Mouse (Mus musculus) spleen, adult 12 weeks (tissue): ENCODE measurements at regions not wholly inside any gene's neighbourhood (a gene's known extent, or its start where the extent isn't known, plus 50 kb on each side); places are given as distances from the start of the nearest gene placed in this dataset.

Experiments
- DNase-seq: peaks from one replicate; pipeline ENCODE4 v3.0.0; 2022; ENCODE audit warnings: low spot score

DNA sequence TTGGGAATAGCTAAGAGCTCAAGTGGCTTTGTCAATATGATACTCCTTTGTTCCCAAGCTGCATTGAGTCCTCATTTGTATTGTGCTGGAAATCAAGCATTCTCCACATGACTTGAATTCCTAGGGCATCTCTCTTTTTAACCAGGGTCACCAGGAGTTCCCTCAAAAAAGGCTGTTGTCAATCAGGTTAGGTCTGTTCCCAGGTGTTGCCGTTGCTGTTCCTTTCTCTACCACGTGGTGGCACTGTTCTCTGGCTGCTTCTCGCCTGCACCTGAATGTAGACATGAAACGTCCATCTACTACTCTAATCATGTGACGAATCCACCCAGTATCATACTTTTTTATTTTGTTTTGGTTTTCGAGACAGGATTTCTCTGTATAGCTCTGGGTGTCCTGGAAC is 118.3 kb downstream of the S1pr1 start:
- peak; percentile 51 for DNase-seq

DNA sequence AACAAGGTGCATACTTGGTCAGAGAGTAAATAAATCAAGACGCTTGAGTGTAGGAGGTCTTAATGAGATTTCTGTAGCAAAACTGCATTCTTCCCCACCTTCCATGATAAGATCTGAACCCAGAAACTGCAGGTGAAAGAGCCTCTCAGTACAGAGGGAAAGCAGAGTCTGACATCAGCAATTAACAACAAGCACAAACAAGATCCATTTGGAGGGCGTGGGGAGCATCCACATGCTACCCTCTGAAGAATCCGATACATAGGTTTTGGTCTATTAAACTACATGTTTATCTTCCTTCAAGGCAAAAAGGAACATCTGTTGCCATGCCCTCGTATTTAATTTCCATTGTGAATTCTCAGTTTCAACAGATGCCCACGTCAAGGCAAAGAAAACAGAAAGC is 124.2 kb downstream of the S1pr1 start:
- no peak for DNase-seq

DNA sequence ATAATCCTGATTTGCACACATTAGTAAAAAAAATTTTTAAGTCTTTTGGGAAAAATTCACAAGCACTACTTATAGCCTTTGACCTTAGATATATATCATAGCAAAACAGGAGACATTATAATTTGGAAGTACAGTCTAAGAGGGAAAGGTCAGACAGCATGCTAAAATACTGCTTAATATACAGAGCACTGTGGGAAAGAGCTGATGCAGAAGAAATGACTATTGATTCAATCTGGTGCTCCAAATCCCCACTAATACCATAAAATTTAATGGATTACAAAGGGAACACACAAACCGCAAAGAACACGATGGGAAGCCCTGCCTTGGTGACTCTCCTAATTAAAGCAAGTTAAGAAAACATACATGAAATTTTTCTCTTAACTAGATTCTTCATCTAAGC is 126.3 kb downstream of the S1pr1 start:
- no peak for DNase-seq

DNA sequence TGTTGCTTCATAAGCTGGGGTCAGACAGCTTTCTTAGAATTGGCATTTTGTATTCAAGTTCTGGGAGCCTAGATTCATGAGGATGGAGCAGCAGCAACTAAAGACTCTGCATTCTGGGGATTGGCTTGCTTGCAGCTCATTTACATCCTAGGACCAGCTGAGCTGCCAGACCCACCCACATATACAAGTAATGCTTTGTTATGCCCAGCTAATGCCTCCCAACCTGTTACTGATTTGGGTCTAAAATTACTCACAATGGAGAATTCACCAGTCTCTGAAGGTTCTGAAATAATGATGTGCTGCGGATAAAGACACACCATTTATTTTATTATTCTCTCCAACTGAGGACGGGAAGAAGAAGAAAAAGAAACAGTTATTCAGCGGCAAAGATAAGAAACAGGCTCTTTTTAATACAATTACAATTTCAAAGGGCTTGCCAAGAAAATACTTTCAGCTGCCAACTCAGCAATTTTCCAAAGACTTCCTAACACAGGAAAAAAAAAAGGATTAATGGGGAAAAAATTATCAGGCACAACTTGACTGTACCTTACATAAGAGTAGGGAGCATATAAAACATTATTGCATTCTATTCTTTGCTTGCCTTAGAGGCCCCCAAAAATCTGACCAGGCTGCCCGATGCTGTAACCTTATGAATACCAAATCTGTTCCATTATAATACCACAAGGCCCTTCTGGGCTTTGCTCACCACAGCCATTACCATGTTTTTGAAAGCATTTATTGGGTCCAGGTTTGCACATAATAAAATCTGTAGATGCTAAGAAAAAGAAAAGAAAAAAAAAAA is 134.5 kb downstream of the S1pr1 start:
- no peak for DNase-seq

DNA sequence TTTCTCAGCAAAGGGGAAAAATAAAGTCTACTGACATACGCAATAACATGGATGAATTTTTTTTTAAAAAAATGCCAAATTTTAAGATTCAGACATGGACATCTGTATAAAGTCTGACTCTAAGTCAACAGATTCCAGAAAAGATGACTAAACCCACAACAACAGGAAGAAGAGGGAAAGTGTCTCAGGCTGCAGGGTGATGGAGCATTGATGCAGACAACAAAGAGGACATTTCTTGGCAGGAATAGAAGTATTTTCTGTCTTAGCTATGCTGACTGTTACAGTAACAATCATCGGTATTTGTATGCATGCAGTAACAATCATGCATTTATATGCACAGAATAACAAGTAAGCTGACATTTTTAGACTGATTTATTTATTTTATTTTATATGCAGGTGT is 139.5 kb downstream of the S1pr1 start:
- no peak for DNase-seq

DNA sequence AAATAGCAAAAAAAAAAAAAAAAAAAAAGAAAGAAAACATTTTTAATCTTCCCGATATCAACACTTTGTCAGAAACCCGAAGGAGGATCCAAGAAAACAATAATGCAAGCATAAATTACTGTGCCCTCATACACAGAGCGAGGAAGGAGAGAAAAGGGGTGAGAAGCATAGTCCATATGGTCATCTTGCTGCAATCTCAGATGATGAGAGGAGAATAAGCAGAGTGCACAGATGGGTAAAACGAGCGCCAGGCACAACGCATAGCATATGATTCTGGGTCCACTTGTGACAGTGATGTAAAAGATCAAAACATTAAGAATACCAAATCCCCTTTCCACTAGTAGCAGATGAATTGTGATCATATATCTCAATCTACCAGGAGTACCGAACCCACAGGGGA is 152.1 kb downstream of the S1pr1 start:
- DNase-seq = no peak

DNA sequence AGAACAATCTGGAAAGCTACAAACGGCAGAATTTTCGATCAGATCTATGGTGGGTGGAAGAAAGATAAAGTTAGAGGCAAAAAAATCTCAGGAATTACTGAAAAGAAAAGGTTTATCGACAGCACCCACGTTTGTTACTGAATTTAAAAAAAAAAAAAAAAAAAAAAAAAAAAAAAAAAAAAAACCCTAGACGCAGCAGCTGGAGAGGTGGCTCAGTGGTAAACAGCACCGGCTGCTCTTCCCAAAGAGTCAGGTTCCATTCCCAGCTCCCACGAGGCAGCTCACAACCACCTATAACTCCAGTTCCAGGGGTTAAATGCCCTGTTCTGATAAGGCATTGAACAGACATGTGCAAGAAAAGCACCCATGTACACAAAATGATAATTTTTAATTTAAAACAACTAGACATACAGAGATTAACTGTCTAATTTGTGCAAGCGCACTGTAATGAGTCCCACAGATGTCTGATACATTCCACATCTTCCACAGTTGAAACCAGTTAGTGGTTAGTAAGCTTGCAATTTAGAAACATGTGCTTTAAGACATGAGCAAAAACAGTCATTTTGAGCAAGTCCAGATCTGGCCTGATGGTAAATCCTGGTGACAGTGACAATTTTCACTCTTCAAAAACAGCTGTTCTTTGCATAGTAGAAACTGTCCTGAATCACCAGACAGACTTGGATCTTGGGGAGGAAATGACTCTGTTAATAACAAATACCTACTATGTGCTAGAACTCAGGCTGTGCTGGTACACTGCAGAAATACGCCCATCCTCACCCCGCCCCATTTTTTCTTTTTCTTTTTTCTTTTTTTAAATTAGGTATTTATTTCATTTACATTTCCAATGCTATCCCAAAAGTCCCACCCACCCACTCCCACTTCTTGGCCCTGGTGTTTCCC is 159.8 kb downstream of the S1pr1 start:
- no peak for DNase-seq

DNA sequence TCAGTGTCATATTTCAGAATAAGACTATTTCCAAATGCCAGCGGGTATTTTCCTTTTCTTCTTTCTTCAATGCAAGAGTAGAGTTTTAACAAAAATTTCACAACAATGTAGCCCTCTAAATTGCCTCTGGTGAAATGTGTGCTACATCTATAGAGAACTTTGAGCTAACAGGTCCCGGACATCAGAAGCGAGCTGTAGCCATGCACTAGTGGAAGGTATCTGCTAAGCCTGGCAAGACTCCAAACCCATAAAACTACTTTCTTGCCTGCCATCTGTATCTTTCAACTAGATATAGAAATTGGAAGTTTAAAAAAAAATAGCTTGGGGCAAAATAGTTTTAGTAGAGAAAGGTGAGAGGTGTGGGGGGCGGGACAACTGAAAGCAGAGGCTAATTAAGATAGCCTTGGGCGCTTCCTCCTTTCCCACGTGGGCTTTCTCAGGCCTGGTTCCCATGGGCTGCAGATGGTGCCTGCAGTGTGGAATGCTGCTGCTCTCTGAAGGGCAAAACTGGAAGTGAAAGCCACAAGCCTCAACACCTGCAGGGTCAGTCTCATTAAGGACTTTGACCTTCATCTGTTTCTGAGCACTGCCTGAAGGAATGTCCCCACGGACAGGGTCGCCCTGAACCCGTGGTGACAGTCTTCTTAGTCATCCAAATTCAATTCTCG is 160.9 kb downstream of the S1pr1 start:
- DNase-seq = no peak

DNA sequence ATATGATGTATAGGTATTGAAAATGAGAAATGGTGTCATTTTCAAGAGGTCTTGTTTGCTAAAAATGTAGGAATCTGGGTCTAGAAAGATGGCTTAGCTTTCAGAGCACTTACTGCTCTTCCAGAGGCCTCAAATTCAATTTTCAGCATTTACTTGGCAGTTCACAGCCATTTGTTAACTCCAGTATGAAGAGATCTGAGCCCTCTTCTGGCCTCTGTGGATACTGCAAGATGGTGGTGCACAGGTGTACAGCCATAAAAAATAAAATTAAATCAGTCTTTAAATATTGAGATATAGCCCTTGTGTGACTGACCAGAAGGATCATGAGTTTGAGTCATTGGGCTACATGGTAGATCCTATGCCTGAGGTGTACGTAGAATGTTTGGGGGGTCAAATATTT is 173.1 kb downstream of the S1pr1 start:
- DNase-seq = no peak

DNA sequence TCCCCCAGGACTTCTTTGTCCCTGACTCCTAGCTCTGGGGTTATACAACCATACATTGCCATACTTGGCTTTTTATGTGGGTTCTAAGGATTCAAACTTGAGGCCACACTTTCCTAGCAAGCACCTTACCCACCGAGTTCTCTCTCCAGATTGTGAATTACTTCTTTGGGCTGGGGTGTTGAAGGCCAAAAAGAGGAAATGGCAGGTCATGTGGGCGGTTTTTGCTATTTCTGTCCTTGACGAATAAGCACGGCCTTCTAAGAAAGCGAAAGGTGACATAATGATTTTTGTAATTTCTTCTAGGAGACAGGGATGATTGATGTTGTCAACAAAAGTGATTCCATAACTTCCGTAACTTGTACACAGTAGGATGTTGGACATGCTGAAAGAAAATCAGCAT is 176.5 kb downstream of the S1pr1 start:
- DNase-seq = no peak

DNA sequence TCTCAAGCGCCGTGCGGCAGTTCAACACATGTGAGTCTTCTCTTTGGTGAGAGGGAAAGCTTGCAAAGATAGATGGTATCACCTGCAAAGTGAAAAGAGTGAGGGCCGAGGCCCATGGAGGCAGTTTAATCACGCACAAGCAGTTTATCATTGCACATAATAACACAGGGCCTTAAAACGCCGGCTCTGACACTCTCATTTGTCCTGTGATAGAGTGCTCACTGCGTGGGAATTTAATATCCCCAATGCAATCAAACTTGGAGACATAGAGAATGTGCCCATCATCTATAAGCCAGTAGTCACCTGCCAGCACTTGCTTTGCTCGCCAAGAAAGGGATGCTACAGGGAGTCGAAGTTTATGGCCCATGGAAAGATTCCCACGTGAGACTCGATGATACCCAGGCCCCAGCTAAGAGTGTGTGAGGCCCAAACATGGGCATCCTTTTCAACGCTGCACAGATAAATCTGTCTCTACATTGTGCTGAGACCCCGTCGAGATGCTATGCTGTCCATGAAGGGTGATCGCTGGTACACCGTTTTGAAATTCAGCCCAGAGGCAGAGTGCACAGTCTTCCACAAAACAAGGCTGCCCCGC is 182.6 kb downstream of the S1pr1 start:
- DNase-seq = no peak

DNA sequence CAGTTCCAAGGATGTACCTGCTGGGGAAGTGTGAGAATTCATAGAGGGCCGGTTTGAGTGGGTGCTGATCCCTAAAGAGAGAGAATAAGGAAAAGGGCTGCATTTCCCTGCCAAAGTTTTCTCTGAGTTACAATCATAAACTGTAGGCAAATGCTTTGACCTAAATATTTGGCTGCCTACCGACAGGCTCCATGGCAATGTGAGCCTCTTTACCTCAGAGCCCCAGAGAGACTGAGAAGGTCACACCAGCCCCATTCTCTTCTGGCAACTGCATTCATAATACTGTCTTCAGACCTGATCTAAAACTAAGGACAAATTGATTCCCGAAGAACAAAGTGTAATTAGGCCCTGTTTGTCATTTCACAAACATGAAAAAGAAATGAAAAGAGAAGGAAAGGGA is 184.4 kb downstream of the S1pr1 start:
- no peak for DNase-seq

DNA sequence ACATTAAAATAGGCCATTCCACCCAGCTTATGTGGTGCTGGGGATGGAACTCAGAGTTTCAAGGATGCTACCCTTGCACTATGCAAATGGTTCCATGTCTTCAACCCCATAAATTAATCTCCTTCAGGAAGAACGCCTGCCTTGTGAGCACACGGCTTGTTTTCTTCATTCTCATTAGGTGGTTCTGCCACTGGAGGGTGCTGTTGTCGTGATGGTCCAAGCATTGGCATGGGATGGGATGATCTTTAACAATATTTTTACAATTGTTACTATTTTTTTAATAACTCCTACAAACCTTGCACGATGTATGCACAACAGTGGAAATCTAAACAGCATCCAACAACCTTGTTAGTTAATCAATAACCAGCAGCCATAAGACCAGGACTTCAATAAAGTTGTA is 185.0 kb downstream of the S1pr1 start:
- DNase-seq = no peak

DNA sequence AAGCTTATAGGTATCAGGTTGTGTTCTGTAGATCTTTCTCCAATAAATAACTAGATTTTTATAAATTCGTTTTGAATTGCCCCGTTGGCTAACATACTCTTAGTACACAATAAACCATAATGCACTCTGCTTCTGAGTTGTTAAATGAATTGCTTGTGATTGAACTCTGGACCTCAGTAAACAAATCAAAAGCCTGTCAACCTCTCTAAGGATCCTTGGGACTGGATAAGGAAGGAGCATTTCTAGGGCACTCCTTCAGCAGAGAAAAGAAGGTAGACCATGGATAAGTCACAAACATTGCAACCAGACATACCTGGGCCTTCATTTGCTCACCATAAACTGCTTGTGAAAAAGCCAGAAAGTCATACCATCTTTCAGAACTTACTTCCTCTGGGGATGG is 191.4 kb downstream of the S1pr1 start:
- DNase-seq = no peak

DNA sequence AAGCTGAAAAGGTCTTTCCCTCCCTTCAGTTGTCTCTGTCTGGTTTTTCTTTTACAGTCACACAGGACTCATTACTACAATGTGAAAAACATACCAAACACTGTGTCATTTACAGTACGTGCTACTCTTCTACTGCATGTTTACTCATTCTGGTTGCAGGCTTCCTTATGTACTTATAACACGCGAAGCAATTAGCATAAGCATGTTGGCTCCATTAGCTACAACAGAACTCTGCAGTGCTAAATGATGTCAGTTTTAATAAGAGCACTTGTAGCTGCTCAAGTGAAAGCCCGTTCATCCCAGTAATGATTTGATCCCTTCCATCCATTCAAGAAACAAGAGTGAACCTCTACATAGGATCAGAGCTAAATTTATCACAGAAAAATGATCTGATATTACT is 199.2 kb downstream of the S1pr1 start:
- no peak for DNase-seq

DNA sequence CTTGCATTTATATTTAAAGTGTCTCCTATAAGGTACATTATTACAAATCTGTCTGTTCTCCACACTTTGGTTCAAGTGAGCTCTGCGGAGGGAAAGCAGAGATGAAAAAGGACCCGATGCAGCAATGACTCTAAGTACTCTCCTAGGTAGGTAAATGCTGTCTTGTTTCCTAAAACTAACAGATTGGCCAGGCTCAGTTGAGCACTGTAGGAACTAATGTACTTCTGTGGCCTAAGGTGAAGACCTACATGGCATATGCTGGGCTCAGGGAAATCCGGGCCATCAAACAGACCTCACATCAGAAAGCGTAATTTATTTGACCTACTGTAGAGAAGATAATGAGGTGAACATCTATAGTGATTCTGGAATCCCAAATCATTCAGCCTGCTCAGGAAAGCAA is 205.2 kb downstream of the S1pr1 start:
- no peak for DNase-seq

DNA sequence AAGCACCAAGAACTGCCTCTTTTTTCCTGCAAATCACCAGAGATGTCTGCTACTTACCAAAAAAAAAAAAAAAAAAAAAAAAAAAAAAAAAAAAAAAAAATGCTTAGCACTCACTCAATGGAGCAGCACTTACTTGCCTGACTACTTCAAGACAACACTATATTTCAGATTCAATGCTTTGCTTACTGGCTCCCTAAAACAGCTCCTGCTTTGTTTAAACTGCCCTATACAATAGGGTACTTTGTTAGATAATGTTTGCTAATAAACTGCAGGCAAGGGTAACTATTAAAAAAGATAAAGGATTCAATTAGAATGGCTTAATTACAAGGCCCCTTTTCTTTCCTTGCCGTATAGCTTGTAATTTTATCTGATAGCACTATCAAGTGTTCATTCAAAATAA is 217.5 kb downstream of the S1pr1 start:
- no peak for DNase-seq

DNA sequence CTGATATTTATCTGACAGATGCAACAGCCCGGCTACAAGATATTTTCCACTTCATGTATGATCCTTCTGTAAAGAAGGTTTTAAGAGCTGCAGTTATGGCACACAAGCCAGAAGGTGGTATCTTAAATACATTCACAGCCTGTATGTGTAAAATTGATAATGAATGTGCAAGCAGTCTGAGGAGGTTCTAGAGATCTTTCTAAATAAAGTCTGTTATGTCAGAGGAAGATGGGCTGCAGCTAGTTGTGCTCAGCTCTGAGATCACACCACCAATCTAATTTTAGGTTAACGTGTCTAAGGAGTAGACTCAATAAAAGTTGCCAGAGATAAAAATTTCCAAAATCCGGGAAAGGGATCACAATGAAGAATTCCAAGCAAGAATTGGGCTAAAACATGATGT is 218.8 kb downstream of the S1pr1 start:
- no peak for DNase-seq

DNA sequence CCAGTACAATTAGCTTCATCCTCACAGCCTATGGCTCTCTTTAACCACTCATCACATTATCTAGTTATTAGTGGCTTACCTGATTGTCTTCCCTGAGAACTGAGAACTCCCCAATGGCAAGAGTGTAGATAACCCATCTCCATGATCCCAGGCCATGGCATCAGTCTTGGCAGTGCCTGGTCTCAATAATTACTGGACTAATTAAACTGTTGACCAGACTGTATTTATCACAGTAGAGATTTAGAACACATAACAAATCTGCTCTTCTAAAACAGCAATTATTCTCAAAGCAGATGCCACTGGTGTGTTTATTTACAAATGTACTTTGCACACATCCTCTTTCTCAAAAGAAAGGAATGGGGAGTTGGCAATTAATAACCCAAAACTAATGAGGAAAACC is 219.2 kb downstream of the S1pr1 start:
- DNase-seq = no peak

DNA sequence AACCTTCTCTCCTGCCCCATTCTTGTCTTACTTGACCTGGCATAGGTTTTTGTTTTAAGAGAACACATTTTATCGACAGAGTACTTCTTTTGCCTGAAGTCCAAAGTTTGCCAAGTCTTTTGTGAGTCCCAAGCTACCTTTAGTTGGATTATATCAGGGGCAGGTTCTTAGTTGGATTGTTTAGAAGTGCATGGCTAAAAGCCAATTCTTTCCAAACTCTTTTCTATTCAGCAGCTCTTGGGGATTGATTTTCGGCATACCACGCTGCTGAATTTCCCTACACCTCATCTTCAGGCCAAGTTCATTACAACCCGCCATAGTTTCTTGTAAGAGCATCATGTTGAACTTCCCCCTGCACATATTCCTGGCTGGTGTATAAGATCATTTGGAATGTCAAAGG is 245.9 kb downstream of the S1pr1 start:
- DNase-seq = no peak

DNA sequence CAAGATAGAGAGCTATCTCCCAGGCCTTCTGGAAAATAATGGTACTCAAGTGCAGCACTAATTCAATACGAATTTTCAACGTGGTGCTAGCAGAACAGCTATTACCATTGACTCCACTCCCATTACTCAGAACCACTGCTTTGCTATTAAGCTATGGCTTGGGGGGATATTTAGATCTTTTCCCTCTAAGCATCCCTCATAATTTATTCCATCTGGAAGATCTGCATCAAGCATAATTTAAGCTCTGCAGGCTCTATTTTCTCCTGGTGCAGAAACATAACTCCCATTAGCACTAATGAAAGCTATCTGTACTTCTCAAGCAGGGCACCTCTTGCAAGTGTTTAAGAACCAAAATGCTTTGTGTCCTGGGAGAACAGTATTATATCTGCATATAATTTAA is 247.0 kb downstream of the S1pr1 start:
- no peak for DNase-seq

DNA sequence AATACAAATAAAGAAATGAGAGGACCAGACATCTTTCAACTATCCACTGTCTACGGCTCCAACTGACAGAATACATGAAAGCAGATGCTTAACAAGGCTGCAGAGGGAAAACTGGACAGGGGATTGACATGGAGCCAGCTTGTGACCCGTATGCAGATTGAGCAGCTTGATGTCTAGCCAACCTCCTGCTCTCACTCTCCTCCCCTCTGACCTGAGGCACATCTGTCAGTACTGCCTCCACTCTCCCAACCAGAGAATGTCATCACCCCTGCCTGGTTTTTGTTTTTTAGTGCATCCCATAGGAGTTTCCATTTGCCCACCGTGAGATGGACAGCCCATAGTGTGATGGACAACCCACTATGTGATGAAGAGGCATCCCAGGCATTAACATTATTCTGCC is 252.2 kb downstream of the S1pr1 start:
- no peak for DNase-seq
